Mouse (Mus musculus) hindbrain, postnatal 0 days (tissue): ENCODE data around the gene Parp14. TPM values are rescaled to one million over a fixed set of nuclear protein-coding genes. Genes with fewer than 3 reads are reported as not detected.

Experiments
- ATAC-seq: fragments of 200-750 bp; cut with Nextera tagmentation; 2 replicates; pipeline ENCODE4 v1.8.0; 2017; ENCODE audit warnings: mild to moderate bottlenecking, moderate TSS enrichment, moderate library complexity
- DNase-seq: peaks from one replicate; pipeline ENCODE4 v3.0.0-alpha.2; 2015; ENCODE audit warnings: low spot score
- H3K27ac ChIP-seq: fragments of 300-500 bp; sonication (generic); 2 replicates; pipeline ENCODE4 v1.5.1; 2014; ENCODE audit warnings: mild to moderate bottlenecking
- H3K27me3 ChIP-seq: fragments of 300-500 bp; sonication (generic); 2 replicates; pipeline ENCODE4 v1.6.1; 2014; ENCODE audit warnings: low read length, mixed read lengths; ENCODE audit not compliant: insufficient read depth
- H3K36me3 ChIP-seq: fragments of 300-500 bp; sonication (generic); 2 replicates; pipeline ENCODE4 v1.6.1; 2014; ENCODE audit warnings: low read length, mixed read lengths; ENCODE audit not compliant: insufficient read depth
- H3K4me1 ChIP-seq: fragments of 300-500 bp; sonication (generic); 2 replicates; pipeline ENCODE4 v1.6.1; 2014; ENCODE audit warnings: antibody characterized with exemption, low read length, mixed read lengths; ENCODE audit not compliant: insufficient read depth
- H3K4me2 ChIP-seq: fragments of 300-500 bp; sonication (generic); 2 replicates; pipeline ENCODE4 v1.6.1; 2014; ENCODE audit warnings: low read depth, mild to moderate bottlenecking, low read length, moderate library complexity, mixed read lengths
- H3K4me3 ChIP-seq: fragments of 300-500 bp; sonication (generic); 2 replicates; pipeline ENCODE4 v1.5.1; 2014; ENCODE audit warnings: low read length
- H3K9ac ChIP-seq: fragments of 300-500 bp; sonication (generic); replicated peaks from 2 replicates; pipeline ENCODE4 v1.6.1; 2014; ENCODE audit warnings: mild to moderate bottlenecking, low read length, moderate library complexity, mixed read lengths
- H3K9me3 ChIP-seq: fragments of 300-500 bp; sonication (generic); 2 replicates; pipeline ENCODE4 v1.6.1; 2016; ENCODE audit warnings: low read length, mixed read lengths
- CTCF ChIP-seq: IDR thresholded peaks from 2 replicates; pipeline ENCODE4 v1.5.1; 2016; ENCODE audit warnings: antibody characterized with exemption, control low read depth, low read depth
- WGBS: fragments of 180-500 bp; shearing (Covaris S2); extraction: QIAGEN DNeasy Blood & Tissue Kit; methylation state at CpG from one replicate; pipeline ENCODE4 v1.1.7; 2014; 5-methylcytosine and 5-hydroxymethylcytosine counted together
- polyA plus RNA-seq: library from polyadenylated mRNA; unstranded; fragments of >200 nt; fragmentation: Nextera tagmentation; extraction: Ambion mirVana; gene quantifications from 2 replicates; pipeline ENCODE4 v1.2.1, GENCODE M21; 2015
- total RNA-seq: library from RNA; depleted of rRNA; stranded (reverse); fragments of >200 nt; gene quantifications from 2 replicates; pipeline ENCODE4 v1.2.3, GENCODE M21; 2014

Gene Parp14
- total and polyA plus RNA-seq, 2 experiments from 2014 or later, result 0.79 to 1.3 TPM

DNA sequence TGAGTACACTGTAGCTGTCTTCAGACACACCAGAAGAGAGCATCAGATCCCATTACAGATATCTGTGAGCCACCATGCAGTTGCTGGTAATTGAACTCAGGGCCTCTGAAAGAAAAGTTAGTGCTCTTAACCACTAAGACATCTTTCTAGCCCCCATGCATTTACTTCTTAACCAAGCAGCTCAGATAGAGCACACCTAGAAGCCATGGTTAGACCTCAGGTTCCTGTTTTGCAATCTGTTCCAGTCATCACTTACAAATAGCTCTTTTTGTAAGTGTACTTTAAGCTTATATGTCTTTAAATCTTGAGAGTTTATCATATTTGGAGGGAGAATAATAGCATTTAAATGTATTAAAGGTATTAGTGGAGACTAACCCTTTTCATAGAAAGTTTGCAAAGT is 24.2 kb downstream of the Parp14 start:
- Histone ChIP-seq H3K4me2 (no peak overlapping the region), H3K36me3 (no peaks in the 10 kb centered on the region), H3K9ac (no peak overlapping the region), H3K4me3 (no peak overlapping the region), H3K27ac (no peak overlapping the region), H3K9me3 (no peaks in the 10 kb centered on the region), H3K27me3 (no peaks in the 10 kb centered on the region), H3K4me1 (no peaks in the 10 kb centered on the region)
- DNase-seq, result no peak
- ATAC-seq, result no peak
- TF ChIP-seq CTCF, result no peak

DNA sequence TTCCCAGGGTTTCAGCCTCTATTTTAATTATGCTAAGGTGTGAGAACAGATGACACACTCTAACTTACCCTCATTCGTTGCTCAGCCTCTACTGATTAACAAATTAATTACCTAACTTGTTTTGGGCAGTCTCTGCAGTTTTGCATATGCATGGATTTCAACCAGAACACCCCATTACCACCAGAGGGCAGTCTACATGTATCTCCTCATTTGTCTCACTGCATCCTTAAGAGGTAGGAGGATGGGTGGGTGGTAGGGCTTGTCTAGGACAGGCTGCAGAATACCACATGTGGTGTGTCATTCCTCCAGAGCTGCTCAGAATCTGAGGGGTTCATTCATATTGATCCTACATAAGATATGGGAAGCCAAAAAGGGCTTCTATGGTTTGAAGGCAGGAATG is 31.7 kb downstream of the Parp14 start:
- DNase-seq (peak; percentile 49), ATAC-seq (no peak)
- 23% methylated on average over 1 of the region's 1 CpGs for WGBS
- H3K9ac ChIP-seq, result no peak overlapping the region
- no peak overlapping the region for H3K4me2 ChIP-seq
- H3K27me3 ChIP-seq, result no peaks in the 10 kb centered on the region
- TF ChIP-seq CTCF, result peak; percentile 67
- H3K36me3 ChIP-seq, result no peaks in the 10 kb centered on the region
- H3K4me1 ChIP-seq, result no peaks in the 10 kb centered on the region
- no peak overlapping the region for H3K4me3 ChIP-seq
- no peak overlapping the region for H3K27ac ChIP-seq
- no peaks in the 10 kb centered on the region for H3K9me3 ChIP-seq

DNA sequence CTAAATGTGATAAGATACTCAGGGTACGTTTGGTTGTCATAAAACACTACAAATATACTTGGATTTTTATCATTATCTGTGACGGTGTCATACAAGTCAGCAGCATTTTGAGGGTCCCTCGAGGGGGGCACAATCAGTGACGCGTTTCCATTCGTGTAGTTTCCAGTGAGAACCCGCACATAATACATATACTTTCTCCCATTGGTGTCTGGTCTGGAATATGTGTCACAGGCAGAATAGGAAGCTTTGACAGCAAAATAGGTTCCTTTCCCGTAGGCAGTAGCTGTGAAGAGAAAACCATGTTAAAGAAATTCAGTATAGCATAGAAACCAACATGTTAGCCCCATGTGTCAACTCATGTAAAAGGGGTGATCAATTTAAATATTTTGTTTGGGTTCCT is 36.7 kb downstream of the Parp14 start:
- H3K4me1 ChIP-seq, result no peaks in the 10 kb centered on the region
- H3K4me3 ChIP-seq, result no peak overlapping the region
- DNase-seq (no peak), ATAC-seq (no peak)
- no peaks in the 10 kb centered on the region for H3K36me3 ChIP-seq
- H3K9me3 ChIP-seq, result no peaks in the 10 kb centered on the region
- no peaks in the 10 kb centered on the region for H3K27me3 ChIP-seq
- no peak for TF ChIP-seq CTCF
- H3K27ac ChIP-seq, result no peak overlapping the region
- 85% methylated on average over 8 of the region's 8 CpGs for WGBS
- H3K4me2 ChIP-seq, result no peak overlapping the region
- no peak overlapping the region for H3K9ac ChIP-seq

DNA sequence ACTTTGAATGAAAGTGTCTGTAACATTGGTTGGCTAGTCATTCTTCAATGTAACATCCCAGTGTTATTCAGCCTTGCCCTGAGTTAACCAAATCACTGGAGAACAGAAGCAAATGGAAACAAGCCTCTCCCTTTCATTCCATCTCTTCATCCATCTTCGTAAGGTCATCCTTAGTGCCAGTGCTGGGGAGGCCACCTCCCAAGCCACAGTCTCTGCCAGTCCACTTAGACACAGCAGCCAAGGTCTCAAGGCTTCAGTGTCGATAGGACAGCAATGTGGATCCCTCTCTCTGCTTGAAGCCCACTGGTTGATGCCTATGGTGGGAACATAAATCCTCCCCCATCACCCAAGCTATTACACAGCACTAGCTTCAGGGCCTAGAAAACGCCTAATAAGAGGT is 38.4 kb downstream of the Parp14 start:
- Histone ChIP-seq H3K4me2 (no peak overlapping the region), H3K27ac (no peak overlapping the region), H3K4me3 (no peak overlapping the region), H3K9ac (no peak overlapping the region), H3K4me1 (no peaks in the 10 kb centered on the region), H3K36me3 (no peaks in the 10 kb centered on the region), H3K27me3 (no peaks in the 10 kb centered on the region), H3K9me3 (no peaks in the 10 kb centered on the region)
- no peak for DNase-seq
- no peak for TF ChIP-seq CTCF
- ATAC-seq, result no peak
- 83% methylated on average over 3 of the region's 3 CpGs for WGBS

DNA sequence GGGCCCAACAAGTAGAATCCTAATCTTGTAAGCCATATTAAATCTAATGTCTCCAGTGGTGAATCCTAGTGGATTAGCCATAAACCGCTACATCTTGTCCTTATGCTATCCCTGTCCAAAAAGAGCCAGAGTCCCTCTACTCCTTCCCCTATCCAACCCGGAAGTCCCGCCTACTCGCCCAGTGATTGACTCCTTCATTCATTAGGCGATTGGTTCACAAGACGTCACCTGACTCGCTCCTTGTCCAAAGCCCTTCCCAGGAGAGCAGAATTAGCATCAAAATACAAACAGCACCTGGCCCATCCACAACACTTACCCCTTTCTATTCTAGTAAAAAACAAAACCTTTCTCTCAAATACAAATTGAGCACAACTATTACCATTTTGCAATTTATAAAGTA is 41.3 kb downstream of the Parp14 start:
- WGBS, result 29% methylated on average over 7 of the region's 7 CpGs
- no peaks in the 10 kb centered on the region for H3K27me3 ChIP-seq
- no peak overlapping the region for H3K9ac ChIP-seq
- TF ChIP-seq CTCF, result no peak
- H3K27ac ChIP-seq, result no peak overlapping the region
- no peaks in the 10 kb centered on the region for H3K4me1 ChIP-seq
- no peak for DNase-seq
- no peaks in the 10 kb centered on the region for H3K9me3 ChIP-seq
- no peak overlapping the region for H3K4me2 ChIP-seq
- H3K4me3 ChIP-seq, result no peak overlapping the region
- H3K36me3 ChIP-seq, result no peaks in the 10 kb centered on the region; the same call in 1 of the 2 replicates
- no peak for ATAC-seq

DNA sequence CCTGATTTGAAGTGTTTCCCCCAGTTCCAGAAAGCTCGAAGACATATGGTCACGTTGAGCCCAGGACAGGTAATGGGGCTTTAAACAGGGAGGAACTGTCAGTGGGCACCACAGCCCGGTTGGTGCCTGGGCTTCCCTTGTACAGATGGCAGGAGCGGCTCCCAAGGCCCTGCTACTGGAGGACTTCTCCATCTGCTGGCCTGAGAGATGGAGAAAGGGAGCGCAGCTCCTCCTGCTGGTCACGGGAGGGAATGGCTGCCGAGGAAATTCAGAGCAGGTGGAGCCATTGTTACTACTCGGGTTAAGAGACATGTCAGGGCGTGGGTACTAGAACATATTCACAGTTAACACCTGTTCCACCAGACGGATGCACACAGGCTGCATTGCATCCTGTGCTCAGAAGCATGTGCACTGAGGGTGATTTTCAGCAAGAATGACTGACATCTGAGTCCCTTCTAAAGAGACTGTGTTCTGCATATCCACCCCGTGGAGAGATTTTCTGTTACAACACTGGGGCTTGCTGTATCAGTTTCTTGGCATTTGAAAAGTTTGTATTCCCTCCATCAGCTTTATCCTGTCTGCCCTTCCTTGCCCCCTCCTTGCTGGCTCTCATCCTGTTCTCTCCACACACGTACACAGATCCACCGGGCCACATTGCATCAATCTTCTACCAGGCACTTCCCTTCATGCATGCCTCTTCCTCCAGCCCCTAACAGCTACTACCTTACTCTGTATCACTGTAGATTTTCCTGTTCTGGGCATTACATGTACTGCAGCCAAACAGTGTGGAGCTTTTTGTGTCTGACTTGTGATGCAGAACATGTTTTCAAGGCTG is 53.9 kb downstream of the Parp14 start:
- peak; percentile 92 for ATAC-seq
- TF ChIP-seq CTCF, result peak; percentile 100
- Histone ChIP-seq H3K4me2 (no peak overlapping the region), H3K9ac (no peak overlapping the region), H3K27ac (no peak overlapping the region), H3K36me3 (peaks cover 4% of the 10 kb centered on the region; the same call in 1 of the 2 replicates), H3K27me3 (no peaks in the 10 kb centered on the region), H3K9me3 (no peaks in the 10 kb centered on the region), H3K4me3 (no peak overlapping the region), H3K4me1 (no peaks in the 10 kb centered on the region)
- peak; percentile 87 for DNase-seq
- WGBS, result 30% methylated on average over 13 of the region's 13 CpGs

DNA sequence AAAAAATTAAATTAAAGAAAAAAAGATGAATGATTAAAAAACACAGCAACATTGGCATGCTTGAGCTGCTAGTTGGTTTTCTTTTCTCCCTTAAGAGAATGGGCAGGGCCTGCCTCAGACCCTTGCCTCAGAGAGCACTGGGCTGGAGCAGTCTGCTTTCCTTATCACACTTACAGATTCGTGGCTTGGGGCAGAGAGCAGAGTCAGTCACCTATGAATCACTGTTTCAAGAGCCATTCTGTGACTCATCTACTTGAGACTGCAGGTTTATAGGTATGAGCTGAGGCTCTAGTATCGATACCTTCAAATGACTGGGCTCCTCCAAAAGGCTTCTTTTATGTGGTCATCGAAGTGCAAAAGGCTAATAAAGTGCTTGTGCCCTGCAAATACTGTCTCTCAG is 58.2 kb downstream of the Parp14 start:
- WGBS, result 87% methylated on average over 3 of the region's 3 CpGs
- no peak for TF ChIP-seq CTCF

More for the DNA sequence above, 58.2 kb downstream of the Parp14 start:
- no peak overlapping the region for H3K4me2 ChIP-seq
- no peak for ATAC-seq
- no peak overlapping the region for H3K9ac ChIP-seq
- no peaks in the 10 kb centered on the region for H3K36me3 ChIP-seq
- no peak for DNase-seq
- H3K27ac ChIP-seq, result no peak overlapping the region
- no peaks in the 10 kb centered on the region for H3K9me3 ChIP-seq
- no peaks in the 10 kb centered on the region for H3K4me1 ChIP-seq
- no peak overlapping the region for H3K4me3 ChIP-seq
- no peaks in the 10 kb centered on the region for H3K27me3 ChIP-seq
